Comparison of ENCODE assay signal across 27 mouse cellular contexts in genomic region chr9:43917467-43917866, GRCm38 (mm10).
DNase-seq lines count a peak whose midpoint lies in the region; ATAC-seq and TF ChIP-seq lines count a peak whose summit lies in the region.
"Had no signal": no experiment of that assay in that cellular context is flagged by ENCODE, and none has a peak within 500 bp of the region (broad histone marks: within the 10 kb centered on the region; RNA-seq: fewer than 3 reads in every experiment).

No protein-coding gene starts in this region.

- WGBS in midbrain, embryonic 11.5 days, result 38% methylated on average over 10 of the region's 10 CpGs
- WGBS in midbrain, embryonic 10.5 days, result 43% methylated on average over 10 of the region's 10 CpGs

- H3K4me1 ChIP-seq in midbrain, embryonic 11.5 days (ENCODE audit: control insufficient read depth, insufficient read depth, low read length), result peaks cover 9% of the 10 kb centered on the region; the same call in 1 of the 2 replicates
- H3K4me1 ChIP-seq in midbrain, embryonic 10.5 days, result peaks cover 37% of the 10 kb centered on the region

- no peak for ATAC-seq in midbrain, embryonic 11.5 days (ENCODE audit: low FRiP score)
- ATAC-seq: activated CD4-positive, CD25-positive, alpha-beta regulatory T cell, adult 4 months; CD4-positive, CD25-positive, alpha-beta regulatory T cell, adult 4 months; forebrain, embryonic 14.5 days; forebrain, embryonic 16.5 days; Patski had no signal

- H3K9ac ChIP-seq in midbrain, embryonic 11.5 days (ENCODE audit: low read length), result no peak overlapping the region
- H3K9ac ChIP-seq: embryonic facial prominence, embryonic 13.5 days; embryonic facial prominence, embryonic 15.5 days; forebrain, embryonic 12.5 days had no signal

- TF ChIP-seq CTCF in brain, embryonic 14.5 days (IDR thresholded peaks at IDR 0.05; ENCODE audit: borderline replicate concordance, extremely low read depth, insufficient read depth, insufficient read length), result no peak

- H3K4me2 ChIP-seq in midbrain, embryonic 11.5 days, result no peak overlapping the region
- H3K4me2 ChIP-seq: embryonic facial prominence, embryonic 13.5 days; embryonic facial prominence, embryonic 15.5 days; forebrain, embryonic 12.5 days had no signal

- no peak overlapping the region for H3K27ac ChIP-seq in midbrain, embryonic 11.5 days (ENCODE audit: low read depth, low read length)
- H3K27ac ChIP-seq in midbrain, embryonic 10.5 days (replicated peaks), result no peak overlapping the region
- H3K27ac ChIP-seq: embryonic facial prominence, embryonic 13.5 days; embryonic facial prominence, embryonic 15.5 days; forebrain, embryonic 10.5 days; forebrain, embryonic 12.5 days had no signal

- no peak overlapping the region for H3K4me3 ChIP-seq in midbrain, embryonic 11.5 days (ENCODE audit: low read depth, low read length)
- H3K4me3 ChIP-seq in midbrain, embryonic 10.5 days, result no peak overlapping the region
- H3K4me3 ChIP-seq: embryonic facial prominence, embryonic 13.5 days; embryonic facial prominence, embryonic 15.5 days; erythroblast, embryonic 14.5 days; forebrain, embryonic 10.5 days; forebrain, embryonic 12.5 days had no signal

- TF ChIP-seq POLR2A in brain, embryonic 14.5 days (IDR thresholded peaks at IDR 0.05; ENCODE audit: borderline replicate concordance, extremely low read depth, insufficient read depth, insufficient read length, poor library complexity, severe bottlenecking), result no peak

- no peaks in the 10 kb centered on the region for H3K36me3 ChIP-seq in midbrain, embryonic 11.5 days (ENCODE audit: control insufficient read depth, insufficient read depth, low read length)
- no peaks in the 10 kb centered on the region for H3K36me3 ChIP-seq in midbrain, embryonic 10.5 days
- H3K36me3 ChIP-seq: embryonic facial prominence, embryonic 13.5 days; embryonic facial prominence, embryonic 15.5 days; forebrain, embryonic 10.5 days; forebrain, embryonic 12.5 days; G1E had no signal

- H3K9me3 ChIP-seq in midbrain, embryonic 11.5 days (ENCODE audit: control insufficient read depth, low read length), result no peaks in the 10 kb centered on the region
- H3K9me3 ChIP-seq in midbrain, embryonic 10.5 days (replicated peaks), result no peaks in the 10 kb centered on the region
- H3K9me3 ChIP-seq: embryonic facial prominence, embryonic 13.5 days; embryonic facial prominence, embryonic 15.5 days; forebrain, embryonic 10.5 days; forebrain, embryonic 12.5 days had no signal

- peaks cover 3% of the 10 kb centered on the region; the same call in 1 of the 2 replicates for H3K27me3 ChIP-seq in midbrain, embryonic 11.5 days (ENCODE audit: control insufficient read depth, insufficient read depth, low read length)
- peaks cover 55% of the 10 kb centered on the region for H3K27me3 ChIP-seq in midbrain, embryonic 10.5 days (ENCODE audit: low read depth, poor library complexity, severe bottlenecking)

- DNase-seq in adrenal gland, adult (ENCODE audit: inconsistent age in 2 of 2, low spot score in 1 of 2), result peak; percentile 23 to 42
- DNase-seq in adrenal gland, postnatal 25 days, result no peak
- peak; percentile 9 for DNase-seq in adrenal gland, postnatal 14 days
- DNase-seq in adrenal gland, adult 2 months, result no peak
- peak; percentile 56 for DNase-seq in midbrain, embryonic 11.5 days (ENCODE audit: low spot score, missing footprints)
- DNase-seq in midbrain, embryonic 10.5 days (ENCODE audit: low spot score), result no peak
- DNase-seq in brain, embryonic 14.5 days (ENCODE audit: low read depth), result peak; percentile 46
- DNase-seq: adrenal gland, postnatal 36 days; B cell, adult 2 months; cerebellum, adult 11 months; cerebellum, adult 18-20 months; cerebellum, adult 8-10 months; cerebellum, adult 9-11 months; cerebellum, postnatal 14 days; cerebellum, postnatal 36 days; embryo, embryonic 11 days had no signal

Comparison
In these comparisons a context has a peak if more than half of its experiments do, and no peak if none do; other contexts are left out.
1. DNase-seq: peak in adrenal gland, adult (2 of 2), adrenal gland, postnatal 14 days (single experiment), midbrain, embryonic 11.5 days (single experiment) and brain, embryonic 14.5 days (single experiment); none in adrenal gland, postnatal 25 days (single experiment), adrenal gland, adult 2 months (single experiment) and midbrain, embryonic 10.5 days (single experiment).